Comparison of ENCODE assay signal across 8 mouse cellular contexts in genomic region chr5:106696396-106697337, GRCm38 (mm10). TPM values are rescaled to one million over a fixed set of nuclear protein-coding genes. Genes with fewer than 3 reads are reported as not detected.
DNase-seq lines count a peak whose midpoint lies in the region; ATAC-seq and TF ChIP-seq lines count a peak whose summit lies in the region.

TSS of gene Zfp644 (minus strand) at chr5:106697287.

- H3K27ac ChIP-seq in forebrain, embryonic 15.5 days (replicated peaks) = peak within 1 kb of the TSS; percentile 98
- H3K27ac ChIP-seq in layer of hippocampus, adult 2 months = peak within 1 kb of the TSS; percentile 100
- peak within 1 kb of the TSS; percentile 100 for H3K27ac ChIP-seq in lung, embryonic 14.5 days (ENCODE audit: low read depth)
- H3K27ac ChIP-seq in olfactory bulb, adult 2 months (ENCODE audit: insufficient read depth, low read depth, low read length) = peak within 1 kb of the TSS; percentile 98
- peak within 1 kb of the TSS; percentile 80 for H3K27ac ChIP-seq in thymus, adult 2 months (ENCODE audit: control insufficient read depth, insufficient read depth, low read length)

- no peaks in the 10 kb centered on the region for H3K9me3 ChIP-seq in forebrain, embryonic 15.5 days
- no peaks in the 10 kb centered on the region for H3K9me3 ChIP-seq in lung, embryonic 14.5 days (ENCODE audit: low read depth, low read length)

- peak within 1 kb of the TSS; percentile 75 for H3K4me2 ChIP-seq in forebrain, embryonic 15.5 days (replicated peaks)
- peak within 1 kb of the TSS; percentile 84 for H3K4me2 ChIP-seq in lung, embryonic 14.5 days

- 1% methylated on average over 71 of the region's 71 CpGs for WGBS in forebrain, embryonic 15.5 days
- 2% methylated on average over 71 of the region's 71 CpGs for WGBS in lung, embryonic 14.5 days
- WGBS in olfactory bulb, adult 2 months = 2% methylated on average over 71 of the region's 71 CpGs
- 3% methylated on average over 71 of the region's 71 CpGs for WGBS in thymus, adult 2 months

- intact Hi-C loops in heart, postnatal 25 days (cut with DNase I) = loop anchor here (5.0 kb wide), 2 partner anchors 124 to 234 kb away; no protein-coding TSS in a partner anchor

- no peak; the same call in none of the 2 replicates for TF ChIP-seq CTCF in layer of hippocampus, adult 2 months (conservative IDR thresholded peaks at IDR 0.05)
- TF ChIP-seq CTCF in lung, embryonic 14.5 days (IDR thresholded peaks at IDR 0.05; ENCODE audit: low read depth) = no peak
- no peak for TF ChIP-seq CTCF in olfactory bulb, adult 2 months (IDR thresholded peaks at IDR 0.05; ENCODE audit: insufficient read depth, low read depth, low read length)
- 0 out of 2 replicates have a peak, but pooled peaks have one; percentile 38 for TF ChIP-seq CTCF in thymus, adult 2 months (IDR thresholded peaks at IDR 0.05; ENCODE audit: borderline replicate concordance, control insufficient read depth, extremely low read depth, insufficient read depth, low read length, poor library complexity)

- peak; percentile 89 for DNase-seq in ES-CJ7 (ENCODE audit: low read depth, low spot score)
- DNase-seq in cerebellum, adult 11 months = peak; percentile 88
- peak; percentile 79 for DNase-seq in heart, postnatal 25 days (ENCODE audit: low spot score)
- peak; percentile 88 to 90 for DNase-seq in layer of hippocampus, adult 2 months (ENCODE audit: low spot score in 2 of 2)
- peak; percentile 93 for DNase-seq in lung, embryonic 14.5 days
- peak; percentile 86 for DNase-seq in thymus, adult 2 months

- peak; percentile 89 for TF ChIP-seq POLR2A in olfactory bulb, adult 2 months (IDR thresholded peaks at IDR 0.05; ENCODE audit: insufficient read depth, low read depth, low read length)
- TF ChIP-seq POLR2A in thymus, adult 2 months (IDR thresholded peaks at IDR 0.05; ENCODE audit: control insufficient read depth, extremely low read depth, insufficient read depth, low read length, poor library complexity) = peak; percentile 86

- no peaks in the 10 kb centered on the region for H3K27me3 ChIP-seq in forebrain, embryonic 15.5 days
- no peaks in the 10 kb centered on the region for H3K27me3 ChIP-seq in lung, embryonic 14.5 days (ENCODE audit: insufficient read depth, low read length)
- no peaks in the 10 kb centered on the region for H3K27me3 ChIP-seq in thymus, adult 2 months (ENCODE audit: control insufficient read depth, insufficient read depth, low read length)

- H3K4me1 ChIP-seq in forebrain, embryonic 15.5 days = peaks cover 32% of the 10 kb centered on the region
- peaks cover 9% of the 10 kb centered on the region for H3K4me1 ChIP-seq in lung, embryonic 14.5 days (ENCODE audit: insufficient read depth)
- peaks cover 3% of the 10 kb centered on the region; the same call in 1 of the 2 replicates for H3K4me1 ChIP-seq in olfactory bulb, adult 2 months (ENCODE audit: control insufficient read depth, insufficient read depth, low read length)
- H3K4me1 ChIP-seq in thymus, adult 2 months (replicated peaks; ENCODE audit: control insufficient read depth, insufficient read depth, low read length) = peaks cover 8% of the 10 kb centered on the region; the same call in 1 of the 2 replicates

- H3K9ac ChIP-seq in forebrain, embryonic 15.5 days (replicated peaks) = peak within 1 kb of the TSS; percentile 90
- peak within 1 kb of the TSS; percentile 98 for H3K9ac ChIP-seq in lung, embryonic 14.5 days

- no peaks in the 10 kb centered on the region for H3K36me3 ChIP-seq in forebrain, embryonic 15.5 days
- H3K36me3 ChIP-seq in lung, embryonic 14.5 days (ENCODE audit: insufficient read depth) = 0 out of 2 replicates have a peak, but pooled peaks cover 7% of the 10 kb centered on the region
- H3K36me3 ChIP-seq in thymus, adult 2 months (ENCODE audit: control insufficient read depth, insufficient read depth, low read length) = no peaks in the 10 kb centered on the region

- H3K4me3 ChIP-seq in forebrain, embryonic 15.5 days = peak within 1 kb of the TSS; percentile 78
- H3K4me3 ChIP-seq in layer of hippocampus, adult 2 months = peak within 1 kb of the TSS; percentile 95
- H3K4me3 ChIP-seq in lung, embryonic 14.5 days (ENCODE audit: low read depth, low read length) = peak within 1 kb of the TSS; percentile 89
- peak within 1 kb of the TSS; percentile 70 for H3K4me3 ChIP-seq in olfactory bulb, adult 2 months (ENCODE audit: insufficient read depth, low read depth, low read length)
- peak within 1 kb of the TSS; percentile 72 for H3K4me3 ChIP-seq in thymus, adult 2 months (ENCODE audit: control insufficient read depth, insufficient read depth, low read length)

- ATAC-seq in forebrain, embryonic 15.5 days (replicated peaks) = peak; percentile 97
- peak; percentile 92 for ATAC-seq in lung, embryonic 14.5 days (ENCODE audit: insufficient read depth)

RNA-seq across cellular contexts. Expression of gene Zfp644, which starts in this region (rescaled TPM):
- 77.8 and 86.8 TPM in 2 replicates for polyA plus RNA-seq in forebrain, embryonic 15.5 days (2015; fragmentation: Nextera tagmentation; extraction: Ambion mirVana)
- total RNA-seq in heart, postnatal 25 days (2021) = 10 to 100 TPM; 57.2 to 60.5 TPM
- 100 to 1,000 TPM; 104 TPM for total RNA-seq in layer of hippocampus, adult 2 months (2021)
- 89.9 and 93.2 TPM in 2 replicates for polyA plus RNA-seq in lung, embryonic 14.5 days (2014; fragmentation: Nextera tagmentation; extraction: Ambion mirVana)
- polyA plus RNA-seq in olfactory bulb, adult 2 months (2012; ENCODE audit: insufficient read depth, insufficient read length, low replicate concordance, missing spikeins) = 306 TPM in 1 of 2 replicates, not detected in the other
- polyA plus RNA-seq in thymus, adult 2 months (2012; rRNA removed) = 23.9 and 32.0 TPM in 2 replicates

Comparison
In these comparisons a context has a peak if more than half of its experiments do, and no peak if none do; other contexts are left out.
1. Peak in every context shown above with its lines: DNase-seq, ATAC-seq, H3K4me3 ChIP-seq and H3K27ac ChIP-seq.